Mouse (Mus musculus) kidney, embryonic 15.5 days (tissue): Measurements from ENCODE around the gene Foxp1. TPM values are rescaled to one million over a fixed set of nuclear protein-coding genes. Genes with fewer than 3 reads are reported as not detected.
A peak's percentile ranks its signal among the peaks of the same experiment; 100 is the strongest.

Experiments used
- ATAC-seq: fragments of 200-750 bp; cut with Nextera tagmentation; replicated peaks from 2 replicates; pipeline ENCODE4 v1.8.0; 2017; ENCODE audit warnings: moderate TSS enrichment; ENCODE audit not compliant: low FRiP score
- H3K27ac ChIP-seq: fragments of 300-500 bp; sonication (generic); 2 replicates; pipeline ENCODE4 v1.5.1; 2015; ENCODE audit warnings: mild to moderate bottlenecking, inconsistent platforms
- H3K27me3 ChIP-seq: fragments of 300-500 bp; sonication (generic); 2 replicates; pipeline ENCODE4 v1.6.1; 2015; ENCODE audit warnings: inconsistent platforms
- H3K36me3 ChIP-seq: fragments of 300-500 bp; sonication (generic); 2 replicates; pipeline ENCODE4 v1.6.1; 2015; ENCODE audit warnings: inconsistent platforms
- H3K4me1 ChIP-seq: fragments of 300-500 bp; sonication (generic); 2 replicates; pipeline ENCODE4 v1.6.1; 2015; ENCODE audit warnings: inconsistent platforms
- H3K4me2 ChIP-seq: fragments of 300-500 bp; sonication (generic); 2 replicates; pipeline ENCODE4 v1.6.1; 2015; ENCODE audit warnings: moderate library complexity, mild to moderate bottlenecking, inconsistent platforms
- H3K4me3 ChIP-seq: fragments of 300-500 bp; sonication (generic); replicated peaks from 2 replicates; pipeline ENCODE4 v1.5.1; 2015; ENCODE audit warnings: mild to moderate bottlenecking, inconsistent platforms
- H3K9ac ChIP-seq: fragments of 300-500 bp; sonication (generic); 2 replicates; pipeline ENCODE4 v1.6.1; 2015; ENCODE audit warnings: mild to moderate bottlenecking, inconsistent platforms
- H3K9me3 ChIP-seq: fragments of 300-500 bp; sonication (generic); replicated peaks from 2 replicates; pipeline ENCODE4 v1.6.1; 2016; ENCODE audit warnings: inconsistent platforms
- WGBS: fragments of 180-500 bp; shearing (Covaris S2); methylation state at CpG from one replicate; pipeline ENCODE4 v1.1.7; 2015; ENCODE audit warnings: mixed read lengths; 5-methylcytosine and 5-hydroxymethylcytosine counted together
- polyA plus RNA-seq: library from polyadenylated mRNA; unstranded; fragments of >200 nt; fragmentation: Nextera tagmentation; extraction: Ambion mirVana; gene quantifications from 2 replicates; pipeline ENCODE4 v1.2.1, GENCODE M21; 2015

Gene Foxp1
- 50.2 and 55.0 TPM in 2 replicates for polyA plus RNA-seq

DNA sequence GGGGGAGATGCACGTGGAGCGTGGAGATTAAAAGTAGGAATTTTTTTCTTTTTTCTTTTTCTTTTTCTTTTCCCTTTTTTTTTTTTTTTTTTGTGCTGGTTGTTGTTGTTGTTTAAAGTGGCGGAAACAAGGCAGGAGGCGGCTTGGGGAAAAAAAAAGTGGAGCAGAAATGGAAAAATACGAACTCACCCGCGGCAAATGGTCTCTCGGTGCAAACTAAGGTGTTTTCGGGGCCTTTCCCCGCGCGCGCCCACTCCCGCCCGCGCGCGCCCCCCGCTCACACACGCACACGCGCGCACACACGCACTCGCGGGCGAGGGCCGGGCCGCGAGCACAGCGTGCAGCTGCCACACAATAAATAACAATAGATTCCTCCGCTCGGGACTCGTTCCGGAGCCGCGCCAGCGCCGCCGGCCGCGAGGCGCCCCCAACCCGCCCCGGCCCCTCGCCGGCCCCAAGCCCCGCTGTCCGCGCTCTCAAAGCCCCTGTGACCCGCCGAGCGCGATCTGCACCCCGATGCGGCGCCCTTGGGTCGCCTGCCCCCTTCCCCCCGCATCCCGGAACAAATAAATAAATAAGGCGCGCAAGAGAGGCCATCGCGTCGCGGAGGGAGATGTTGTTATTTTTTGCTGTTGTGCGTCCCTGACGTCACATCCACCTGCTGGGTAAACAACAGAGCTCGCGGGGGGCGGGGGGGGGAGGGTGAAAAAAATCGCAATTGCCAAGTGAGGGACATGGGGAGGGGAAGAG is at the start of gene Foxp1:
Gene Foxp1, minus strand, starts transcription at position 363 of the 750 bp plus-strand sequence.
- Histone ChIP-seq H3K4me3 (peak within 1 kb of the TSS; percentile 77), H3K36me3 (peaks cover 15% of the 10 kb centered on the region), H3K27ac (peak within 1 kb of the TSS; percentile 100), H3K4me1 (peaks cover 17% of the 10 kb centered on the region), H3K4me2 (peak within 1 kb of the TSS; percentile 88), H3K9me3 (peaks cover 5% of the 10 kb centered on the region; the same call in 1 of the 2 replicates), H3K9ac (peak within 1 kb of the TSS; percentile 90), H3K27me3 (no peaks in the 10 kb centered on the region)
- WGBS = under 1% methylated on average over 72 of the region's 72 CpGs
- ATAC-seq = no peak

DNA sequence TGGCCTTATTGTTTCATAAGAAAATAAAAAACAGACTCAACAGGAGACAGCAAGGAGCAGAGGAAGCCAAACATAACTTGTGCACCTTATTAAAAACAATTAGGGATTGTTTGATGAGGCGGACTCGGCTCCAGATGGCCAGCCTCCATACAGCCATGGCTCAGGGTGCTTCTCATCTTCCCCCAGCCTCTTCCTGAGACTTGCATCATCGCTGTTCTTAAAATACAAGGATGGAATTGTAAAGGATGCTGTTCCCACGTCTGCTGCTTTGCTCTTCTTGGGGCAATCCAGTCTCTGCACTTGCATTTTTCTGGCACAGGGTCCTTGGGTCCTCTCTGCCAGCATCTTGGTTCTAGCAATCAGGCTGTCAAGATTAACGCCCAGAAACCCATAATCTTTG is 49.5 kb upstream of the Foxp1 start:
- Histone ChIP-seq H3K4me2 (no peak overlapping the region), H3K27ac (no peak overlapping the region), H3K9ac (no peak overlapping the region), H3K36me3 (no peaks in the 10 kb centered on the region), H3K27me3 (no peaks in the 10 kb centered on the region), H3K4me3 (no peak overlapping the region), H3K4me1 (no peaks in the 10 kb centered on the region), H3K9me3 (no peaks in the 10 kb centered on the region)
- WGBS = 73% methylated on average over 5 of the region's 5 CpGs
- no peak for ATAC-seq

GRCm38 (mm10) chr6:99566921-99567320 is 44.4 kb upstream of the Foxp1 start:
- Histone ChIP-seq H3K27ac (no peak overlapping the region), H3K4me3 (no peak overlapping the region), H3K9ac (no peak overlapping the region)

GRCm38 (mm10) chr6:99564766-99565165 is 42.2 kb upstream of the Foxp1 start:
- Histone ChIP-seq H3K27me3 (no peaks in the 10 kb centered on the region), H3K4me1 (no peaks in the 10 kb centered on the region), H3K4me2 (no peak overlapping the region), H3K9ac (no peak overlapping the region), H3K36me3 (no peaks in the 10 kb centered on the region), H3K9me3 (no peaks in the 10 kb centered on the region), H3K27ac (no peak overlapping the region), H3K4me3 (no peak overlapping the region)
- 73% methylated on average over 3 of the region's 3 CpGs for WGBS
- ATAC-seq = no peak

More at GRCm38 (mm10) chr6:99566921-99567320, 44.4 kb upstream of the Foxp1 start:
- H3K4me1 ChIP-seq = no peaks in the 10 kb centered on the region
- H3K36me3 ChIP-seq = no peaks in the 10 kb centered on the region
- H3K9me3 ChIP-seq = no peaks in the 10 kb centered on the region
- H3K4me2 ChIP-seq = no peak overlapping the region
- WGBS = 39% methylated on average over 8 of the region's 8 CpGs
- H3K27me3 ChIP-seq = no peaks in the 10 kb centered on the region
- no peak for ATAC-seq

DNA sequence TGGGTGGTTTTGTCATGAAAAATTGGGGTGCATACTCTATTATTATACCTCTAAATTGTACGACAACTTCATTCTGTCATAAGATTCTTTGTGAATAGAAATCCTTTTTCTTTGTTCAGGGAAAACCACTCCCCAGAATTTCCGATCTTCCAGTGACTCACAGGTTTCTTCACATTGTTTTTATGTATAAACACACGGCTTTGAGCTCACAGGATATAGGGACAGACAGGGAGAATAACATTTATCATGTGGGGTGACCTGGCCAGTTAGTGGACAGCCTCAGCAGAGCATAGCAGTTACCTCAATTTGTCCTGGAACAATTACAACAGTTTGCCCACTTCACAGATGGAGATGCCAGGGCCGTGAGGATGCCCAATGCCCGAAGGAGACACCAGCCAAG is 34.4 kb upstream of the Foxp1 start:
- Histone ChIP-seq H3K9me3 (no peaks in the 10 kb centered on the region), H3K4me3 (no peak overlapping the region), H3K4me2 (no peak overlapping the region), H3K36me3 (no peaks in the 10 kb centered on the region), H3K27ac (no peak overlapping the region), H3K27me3 (no peaks in the 10 kb centered on the region), H3K9ac (no peak overlapping the region), H3K4me1 (no peaks in the 10 kb centered on the region)
- no peak for ATAC-seq
- 81% methylated on average over 5 of the region's 5 CpGs for WGBS

DNA sequence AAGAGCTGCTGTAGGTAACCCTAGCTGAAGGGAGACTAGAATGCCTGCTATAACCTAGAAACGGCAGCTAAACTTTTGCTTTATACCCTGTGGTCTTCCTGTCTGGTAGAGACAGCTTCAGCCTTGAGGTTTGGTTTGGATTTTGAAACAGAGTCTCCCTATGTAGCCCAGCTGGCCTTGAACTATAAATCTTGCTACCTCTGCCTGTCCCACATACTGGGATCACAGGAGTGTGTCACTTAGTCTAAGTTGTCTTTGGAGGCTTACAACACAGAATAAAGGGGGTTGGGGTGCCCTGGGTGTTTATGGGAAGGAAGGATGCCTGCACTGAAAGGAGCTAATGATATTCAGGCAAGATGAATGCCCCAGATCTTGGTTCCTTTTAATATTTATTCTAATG is 30.3 kb upstream of the Foxp1 start:
- Histone ChIP-seq H3K9me3 (no peaks in the 10 kb centered on the region), H3K27me3 (no peaks in the 10 kb centered on the region), H3K4me2 (no peak overlapping the region), H3K9ac (no peak overlapping the region), H3K27ac (no peak overlapping the region), H3K4me3 (no peak overlapping the region), H3K36me3 (no peaks in the 10 kb centered on the region), H3K4me1 (no peaks in the 10 kb centered on the region)
- no peak for ATAC-seq
- 35% methylated on average over 1 of the region's 1 CpGs for WGBS

DNA sequence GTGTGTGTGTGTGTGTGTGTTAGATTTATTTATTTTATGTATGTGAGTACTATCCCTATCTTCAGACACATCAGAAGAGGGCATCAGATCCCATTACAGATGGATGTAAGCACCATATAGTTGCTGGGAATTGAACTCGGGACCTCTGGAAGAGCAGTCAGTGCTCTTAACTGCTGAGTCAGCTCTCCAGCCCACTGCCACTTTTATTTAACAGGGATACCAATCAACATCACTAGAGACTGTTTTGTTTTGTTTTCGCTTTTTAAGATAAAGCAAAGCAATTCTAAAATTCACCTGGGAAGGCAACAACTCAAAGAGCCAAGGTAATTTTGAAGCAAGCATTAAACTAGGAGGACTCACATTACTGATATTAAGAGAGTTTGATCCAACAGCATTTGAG is 23.9 kb upstream of the Foxp1 start:
- H3K27me3 ChIP-seq = no peaks in the 10 kb centered on the region
- H3K9me3 ChIP-seq = no peaks in the 10 kb centered on the region
- H3K36me3 ChIP-seq = no peaks in the 10 kb centered on the region
- H3K4me3 ChIP-seq = no peak overlapping the region
- H3K4me1 ChIP-seq = no peaks in the 10 kb centered on the region
- no peak overlapping the region for H3K27ac ChIP-seq
- H3K9ac ChIP-seq = no peak overlapping the region
- no peak overlapping the region for H3K4me2 ChIP-seq
- WGBS = 90% methylated on average over 2 of the region's 2 CpGs
- no peak for ATAC-seq

DNA sequence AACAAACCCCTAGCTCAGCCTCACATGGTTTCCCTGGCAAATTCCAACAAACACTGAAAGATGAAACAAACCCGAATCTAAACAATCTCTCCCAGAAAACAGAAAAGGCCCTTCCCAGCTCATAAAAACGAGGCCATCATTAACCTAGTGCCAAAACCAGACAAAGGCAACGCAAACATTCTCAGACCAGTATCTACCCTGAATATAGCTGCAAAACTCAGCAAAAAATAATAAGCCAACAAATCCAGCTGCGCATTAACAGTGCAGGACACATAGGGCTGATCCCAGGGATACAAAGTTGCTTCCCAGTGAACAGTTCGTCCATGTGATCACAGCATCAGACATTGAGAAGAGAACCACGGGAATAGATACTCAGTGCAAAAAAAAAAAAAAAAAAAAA is 22.9 kb upstream of the Foxp1 start:
- H3K27ac ChIP-seq = no peak overlapping the region
- no peaks in the 10 kb centered on the region for H3K27me3 ChIP-seq
- 60% methylated on average over 6 of the region's 6 CpGs for WGBS
- no peaks in the 10 kb centered on the region for H3K9me3 ChIP-seq
- no peak overlapping the region for H3K4me3 ChIP-seq
- no peaks in the 10 kb centered on the region for H3K36me3 ChIP-seq
- H3K9ac ChIP-seq = no peak overlapping the region
- no peak for ATAC-seq
- H3K4me1 ChIP-seq = no peaks in the 10 kb centered on the region
- no peak overlapping the region for H3K4me2 ChIP-seq

GRCm38 (mm10) chr6:99541105-99541504 is 18.6 kb upstream of the Foxp1 start:
- no peak for ATAC-seq
- H3K4me3 ChIP-seq = no peak overlapping the region
- H3K27ac ChIP-seq = no peak overlapping the region
- no peaks in the 10 kb centered on the region for H3K36me3 ChIP-seq
- H3K9ac ChIP-seq = no peak overlapping the region
- H3K4me1 ChIP-seq = no peaks in the 10 kb centered on the region
- H3K9me3 ChIP-seq = no peaks in the 10 kb centered on the region
- 33% methylated on average over 3 of the region's 3 CpGs for WGBS
- H3K4me2 ChIP-seq = no peak overlapping the region
- H3K27me3 ChIP-seq = no peaks in the 10 kb centered on the region

DNA sequence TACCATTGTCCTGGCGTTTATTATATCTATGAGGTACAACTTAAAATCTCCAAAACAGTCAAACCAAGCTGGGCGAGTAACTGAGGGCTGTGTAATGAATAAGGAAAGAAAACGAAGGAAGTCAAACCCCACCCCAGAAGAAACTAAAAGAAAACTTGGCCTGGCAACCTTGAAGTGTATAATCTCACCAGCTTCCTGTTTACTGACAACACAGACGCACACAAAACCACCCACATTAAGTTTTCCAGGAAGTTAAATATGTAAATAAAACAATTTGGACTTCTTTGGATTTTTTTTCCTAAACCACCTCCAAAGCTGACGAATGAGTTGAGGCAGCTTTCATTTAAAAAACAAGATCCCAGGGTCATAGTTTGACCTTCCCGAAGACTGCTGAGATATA is 18.1 kb upstream of the Foxp1 start:
- 67% methylated on average over 6 of the region's 6 CpGs for WGBS

GRCm38 (mm10) chr6:99540146-99540545 is 17.6 kb upstream of the Foxp1 start:
- ATAC-seq = no peak
- H3K27ac ChIP-seq = no peak overlapping the region
- no peak overlapping the region for H3K4me3 ChIP-seq
- H3K9ac ChIP-seq = no peak overlapping the region
- no peaks in the 10 kb centered on the region for H3K9me3 ChIP-seq
- no peak overlapping the region for H3K4me2 ChIP-seq
- H3K27me3 ChIP-seq = no peaks in the 10 kb centered on the region
- H3K4me1 ChIP-seq = no peaks in the 10 kb centered on the region
- 86% methylated on average over 5 of the region's 5 CpGs for WGBS
- no peaks in the 10 kb centered on the region for H3K36me3 ChIP-seq

More for the DNA sequence above, 18.1 kb upstream of the Foxp1 start:
- H3K4me1 ChIP-seq = no peaks in the 10 kb centered on the region
- no peak overlapping the region for H3K27ac ChIP-seq
- H3K9me3 ChIP-seq = no peaks in the 10 kb centered on the region
- H3K4me3 ChIP-seq = no peak overlapping the region
- no peak overlapping the region for H3K9ac ChIP-seq
- H3K36me3 ChIP-seq = no peaks in the 10 kb centered on the region
- no peak overlapping the region for H3K4me2 ChIP-seq
- no peak for ATAC-seq
- no peaks in the 10 kb centered on the region for H3K27me3 ChIP-seq

DNA sequence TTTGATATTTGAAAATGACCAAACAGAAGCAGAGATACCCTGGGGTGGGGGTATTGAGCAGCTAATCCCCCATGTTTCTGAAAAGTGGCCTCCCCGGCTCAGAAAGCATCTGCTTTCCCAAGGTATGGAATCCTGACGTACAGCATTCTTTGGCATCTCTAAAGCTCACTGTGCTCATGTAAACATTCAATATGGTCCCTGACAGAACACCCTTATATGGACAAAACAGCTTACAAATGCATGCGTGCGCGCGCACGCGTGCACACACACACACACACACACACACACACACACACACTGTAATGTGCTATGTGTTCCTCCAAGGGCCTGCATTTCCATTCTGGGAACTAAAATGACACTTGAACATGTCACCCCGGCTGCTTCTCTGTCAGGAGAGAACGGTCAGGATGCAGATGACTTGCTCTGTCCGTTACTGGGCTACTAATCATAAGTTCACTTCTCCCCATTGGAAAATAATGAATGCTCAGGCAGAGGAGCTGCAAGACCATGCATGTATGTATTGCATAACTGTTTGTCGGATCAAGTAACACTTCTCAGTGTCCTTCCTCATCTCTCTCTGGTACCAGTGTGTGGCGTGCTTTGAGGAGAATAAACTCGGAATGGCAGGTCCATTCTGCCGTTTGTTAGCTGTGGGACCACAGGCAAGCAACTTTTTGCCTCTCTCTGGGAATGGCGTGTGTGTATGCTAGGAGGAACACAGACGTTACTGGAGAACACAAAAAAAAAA is 15.8 kb upstream of the Foxp1 start:
- Histone ChIP-seq H3K4me2 (no peak overlapping the region), H3K36me3 (no peaks in the 10 kb centered on the region), H3K4me3 (no peak overlapping the region), H3K27me3 (no peaks in the 10 kb centered on the region), H3K9me3 (no peaks in the 10 kb centered on the region), H3K4me1 (no peaks in the 10 kb centered on the region), H3K27ac (no peak overlapping the region), H3K9ac (no peak overlapping the region)
- no peak for ATAC-seq
- 81% methylated on average over 17 of the region's 17 CpGs for WGBS
